Mouse (Mus musculus): ENCODE results near the gene Cped1.

GRCm38 (mm10) chr6:22214665-22215064 is 228.9 kb downstream of the Cped1 start:
- TF ChIP-seq CTCF (IDR thresholded peaks at IDR 0.05; ENCODE audit: low read depth) (no peak), EP300 (IDR thresholded peaks at IDR 0.05; ENCODE audit: low read depth) (no peak)
